Mouse (Mus musculus) bone marrow macrophage, adult 2 months (primary cell): Measurements from ENCODE around the gene Tgm2.

Experiments
- CTCF ChIP-seq: IDR thresholded peaks from 2 replicates; pipeline ENCODE4 v1.5.1; 2012; ENCODE audit warnings: low read depth, mild to moderate bottlenecking, low read length, moderate library complexity
- POLR2A ChIP-seq: IDR thresholded peaks from 2 replicates; pipeline ENCODE4 v1.6.1; 2012; ENCODE audit warnings: mild to moderate bottlenecking, low read depth, low read length, borderline replicate concordance

DNA sequence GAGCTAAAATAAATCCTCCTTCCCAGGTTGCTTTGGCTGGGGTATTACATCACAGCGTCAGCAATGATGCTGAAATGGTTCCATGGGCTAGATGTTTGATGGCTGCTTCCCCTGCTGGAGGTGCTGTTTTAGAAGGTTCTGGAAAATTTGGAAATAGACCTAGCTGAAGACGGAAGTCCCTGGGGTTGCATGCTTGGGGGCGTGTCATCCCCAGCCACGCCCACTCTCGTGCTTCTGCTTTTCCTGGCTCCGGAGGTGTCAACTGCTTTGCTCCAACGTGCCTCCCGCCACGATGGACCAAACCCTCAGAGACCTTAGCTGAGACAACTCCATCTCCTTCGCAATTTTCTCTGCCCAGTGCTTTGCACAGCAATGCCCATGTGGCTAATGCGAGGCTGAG lies 43.2 kb upstream of the Tgm2 start:
- TF ChIP-seq CTCF (no peak), POLR2A (no peak)
